Mouse (Mus musculus) forebrain, embryonic 11.5 days (tissue): ENCODE results near the gene Cyren. TPM values are rescaled to one million over a fixed set of nuclear protein-coding genes. Genes with fewer than 3 reads are reported as not detected.

ENCODE experiments used
- ATAC-seq: fragments of 200-750 bp; cut with Nextera tagmentation; replicated peaks from 2 replicates; pipeline ENCODE4 v1.8.0; 2017; ENCODE audit warnings: moderate TSS enrichment; ENCODE audit not compliant: low FRiP score
- DNase-seq: peaks from one replicate; pipeline ENCODE4 v3.0.0-alpha.2; 2017; ENCODE audit warnings: low spot score
- H3K27ac ChIP-seq: fragments of 300-500 bp; sonication (generic); 2 replicates; pipeline ENCODE4 v1.5.1; 2014; ENCODE audit warnings: low read depth, low read length
- H3K27me3 ChIP-seq: fragments of 300-500 bp; sonication (generic); 2 replicates; pipeline ENCODE4 v1.6.1; 2014; ENCODE audit warnings: mild to moderate bottlenecking, low read length, mixed read lengths; ENCODE audit not compliant: control insufficient read depth, insufficient read depth
- H3K36me3 ChIP-seq: fragments of 300-500 bp; sonication (generic); 2 replicates; pipeline ENCODE4 v1.6.1; 2014; ENCODE audit warnings: mild to moderate bottlenecking, low read length, moderate library complexity, mixed read lengths; ENCODE audit not compliant: control insufficient read depth, insufficient read depth
- H3K4me1 ChIP-seq: fragments of 300-500 bp; sonication (generic); replicated peaks from 2 replicates; pipeline ENCODE4 v1.6.1; 2014; ENCODE audit warnings: low read length, mixed read lengths; ENCODE audit not compliant: control insufficient read depth, insufficient read depth
- H3K4me2 ChIP-seq: fragments of 300-500 bp; sonication (generic); 2 replicates; pipeline ENCODE4 v1.6.1; 2014; ENCODE audit warnings: low read depth, mild to moderate bottlenecking, low read length, moderate library complexity, mixed read lengths; ENCODE audit not compliant: severe bottlenecking
- H3K4me3 ChIP-seq: fragments of 300-500 bp; sonication (generic); 2 replicates; pipeline ENCODE4 v1.5.1; 2014; ENCODE audit warnings: low read depth, low read length
- H3K9ac ChIP-seq: fragments of 300-500 bp; sonication (generic); 2 replicates; pipeline ENCODE4 v1.6.1; 2014; ENCODE audit warnings: low read length
- H3K9me3 ChIP-seq: fragments of 300-500 bp; sonication (generic); 2 replicates; pipeline ENCODE4 v1.6.1; 2016; ENCODE audit warnings: low read length, mixed read lengths; ENCODE audit not compliant: control insufficient read depth
- WGBS: fragments of 180-500 bp; shearing (Covaris S2); extraction: QIAGEN DNeasy Blood & Tissue Kit; methylation state at CpG from one replicate; pipeline ENCODE4 v1.1.7; 2014; 5-methylcytosine and 5-hydroxymethylcytosine counted together
- polyA plus RNA-seq: library from polyadenylated mRNA; unstranded; fragments of >200 nt; fragmentation: Nextera tagmentation; extraction: Ambion mirVana; gene quantifications from 2 replicates; pipeline ENCODE4 v1.2.1, GENCODE M21; 2014

The Cyren gene
- polyA plus RNA-seq, 1 experiment from 2014 or later: 13.7 TPM

DNA sequence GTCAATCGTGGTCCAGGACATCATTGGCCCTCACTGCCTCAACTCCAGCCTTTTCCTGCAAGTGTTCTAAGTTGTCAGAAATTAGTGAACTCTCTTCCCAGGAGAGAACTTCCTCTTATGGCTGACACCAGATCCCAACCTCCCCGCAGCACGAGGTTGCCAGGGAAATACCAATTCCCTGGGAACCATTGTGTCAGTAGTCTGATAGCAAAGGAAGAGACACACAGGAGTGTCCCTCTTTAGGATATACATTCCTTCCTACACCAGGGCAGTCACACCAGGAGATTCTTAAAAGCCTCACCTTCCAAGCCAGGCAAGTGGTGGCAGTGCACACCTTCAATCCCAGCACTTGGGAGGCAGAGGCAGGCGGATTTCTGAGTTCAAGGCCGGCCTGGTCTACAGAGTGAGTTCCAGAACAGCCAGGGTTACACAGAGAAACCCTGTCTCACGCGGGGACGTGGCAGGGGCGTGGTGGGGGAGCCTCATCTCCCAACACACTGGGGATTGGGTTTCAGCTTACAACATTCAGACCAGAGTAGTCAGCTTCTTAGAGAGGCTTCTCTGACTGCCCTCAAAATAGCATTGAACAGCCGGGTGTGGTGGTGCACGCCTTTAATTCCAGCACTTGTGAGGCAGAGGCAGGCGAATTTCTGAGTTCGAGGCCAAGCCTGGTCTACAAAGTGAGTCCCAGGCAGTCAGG lies 35.6 kb upstream of the Cyren start:
- H3K4me1 ChIP-seq: no peaks in the 10 kb centered on the region
- ATAC-seq (no peak), DNase-seq (no peak)
- no peak overlapping the region for H3K4me2 ChIP-seq
- H3K27me3 ChIP-seq: no peaks in the 10 kb centered on the region
- no peaks in the 10 kb centered on the region for H3K9me3 ChIP-seq
- no peak overlapping the region for H3K9ac ChIP-seq
- WGBS: 86% methylated on average over 13 of the region's 13 CpGs
- no peak overlapping the region for H3K27ac ChIP-seq
- no peaks in the 10 kb centered on the region; the same call in 1 of the 2 replicates for H3K36me3 ChIP-seq
- no peak overlapping the region for H3K4me3 ChIP-seq

DNA sequence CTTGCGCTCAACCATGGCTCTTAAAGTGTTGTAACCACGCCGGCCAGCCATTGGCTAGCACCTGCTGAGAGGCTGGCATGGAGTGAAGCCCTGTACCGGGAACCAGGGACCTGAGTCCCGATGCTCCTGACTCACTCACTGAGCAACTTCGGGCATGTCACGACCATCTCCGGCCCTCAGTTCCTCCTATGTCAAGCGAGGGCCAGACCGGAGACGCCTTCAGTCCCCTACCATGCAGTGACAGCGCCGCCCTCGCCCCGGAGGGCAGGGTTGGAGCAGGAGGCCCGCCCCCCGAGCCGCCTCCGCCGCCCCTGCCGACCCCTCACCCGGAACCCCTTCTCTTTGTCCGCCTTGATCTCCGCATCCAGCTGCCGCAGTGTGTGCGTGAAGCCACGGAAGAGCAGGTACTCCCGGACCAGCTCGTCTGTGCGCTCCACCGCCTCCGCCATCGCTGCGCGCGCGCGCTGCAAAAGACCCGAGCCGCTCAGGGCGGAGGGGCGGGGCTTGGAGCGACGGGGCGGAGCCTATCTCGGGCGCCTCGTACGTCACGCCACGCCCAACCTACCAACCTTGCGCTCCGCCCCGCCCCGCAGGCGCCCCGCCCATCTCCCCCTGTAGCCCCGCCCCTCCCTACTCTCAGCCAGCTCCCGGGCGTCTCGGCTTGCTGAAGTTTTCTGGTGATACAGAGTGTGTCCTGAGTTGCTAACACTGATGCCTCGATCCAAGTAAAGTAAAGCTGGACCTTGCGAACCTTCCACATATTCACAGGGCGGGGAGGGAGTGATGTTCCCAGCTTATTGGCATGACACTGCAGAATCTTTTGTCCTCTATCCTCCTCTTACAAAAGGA lies 32.7 kb upstream of the Cyren start, which contains the start of gene Wdr91:
Gene Wdr91 (minus strand): TSS at position 506 of the 849 bp plus-strand sequence.
- WGBS: under 1% methylated on average over 49 of the region's 64 CpGs
- H3K4me2 ChIP-seq: peak within 1 kb of the TSS; percentile 58
- DNase-seq (peak; percentile 99), ATAC-seq (peak; percentile 93)
- no peaks in the 10 kb centered on the region for H3K27me3 ChIP-seq
- no peaks in the 10 kb centered on the region for H3K4me1 ChIP-seq
- peak within 1 kb of the TSS; percentile 70 for H3K9ac ChIP-seq
- H3K36me3 ChIP-seq: no peaks in the 10 kb centered on the region; the same call in 1 of the 2 replicates
- H3K9me3 ChIP-seq: no peaks in the 10 kb centered on the region
- peak within 1 kb of the TSS; percentile 63 for H3K4me3 ChIP-seq
- H3K27ac ChIP-seq: peak within 1 kb of the TSS; percentile 50; the same call in 1 of the 2 replicates

DNA sequence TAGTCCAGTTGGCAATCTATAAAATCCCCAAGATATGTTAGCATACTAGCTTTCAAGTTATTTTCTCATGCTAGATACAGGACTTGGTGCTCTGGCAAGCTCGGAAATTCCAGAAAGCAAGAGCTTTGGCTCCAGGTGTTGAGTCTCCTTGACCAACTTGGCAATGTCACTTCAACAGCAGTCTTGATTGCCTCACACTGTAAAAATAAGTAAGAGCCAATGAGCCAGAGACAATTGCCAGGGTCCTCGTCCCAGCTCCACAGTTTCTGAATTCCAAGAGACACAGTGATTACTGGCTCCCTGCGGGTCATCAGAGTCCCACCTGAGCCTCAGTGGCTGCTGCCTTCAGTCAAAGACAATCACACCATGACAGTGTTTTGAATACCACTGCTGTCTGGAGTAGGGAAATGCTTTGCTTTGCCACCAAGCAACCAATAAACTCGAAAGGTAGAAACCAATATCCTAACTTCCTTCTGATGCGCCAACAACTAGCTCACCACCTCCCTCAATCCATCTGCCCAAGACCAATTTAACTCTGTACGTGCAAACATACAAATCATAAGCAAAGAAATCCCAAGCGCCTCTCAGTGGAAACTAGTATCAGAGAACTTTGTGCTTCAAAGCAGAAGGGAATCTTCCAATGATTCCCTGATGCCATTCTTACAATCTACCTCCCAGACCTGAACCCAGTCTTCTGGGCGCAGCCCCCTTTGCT lies 31.9 kb upstream of the Cyren start:
- Histone ChIP-seq H3K27me3 (no peaks in the 10 kb centered on the region), H3K4me3 (peak overlapping the region; percentile 63), H3K36me3 (no peaks in the 10 kb centered on the region; the same call in 1 of the 2 replicates), H3K4me1 (no peaks in the 10 kb centered on the region), H3K9ac (peak overlapping the region; percentile 70), H3K4me2 (peak overlapping the region; percentile 58), H3K9me3 (no peaks in the 10 kb centered on the region), H3K27ac (no peak overlapping the region)
- DNase-seq (no peak), ATAC-seq (no peak)
- WGBS: 49% methylated on average over 8 of the region's 8 CpGs

DNA sequence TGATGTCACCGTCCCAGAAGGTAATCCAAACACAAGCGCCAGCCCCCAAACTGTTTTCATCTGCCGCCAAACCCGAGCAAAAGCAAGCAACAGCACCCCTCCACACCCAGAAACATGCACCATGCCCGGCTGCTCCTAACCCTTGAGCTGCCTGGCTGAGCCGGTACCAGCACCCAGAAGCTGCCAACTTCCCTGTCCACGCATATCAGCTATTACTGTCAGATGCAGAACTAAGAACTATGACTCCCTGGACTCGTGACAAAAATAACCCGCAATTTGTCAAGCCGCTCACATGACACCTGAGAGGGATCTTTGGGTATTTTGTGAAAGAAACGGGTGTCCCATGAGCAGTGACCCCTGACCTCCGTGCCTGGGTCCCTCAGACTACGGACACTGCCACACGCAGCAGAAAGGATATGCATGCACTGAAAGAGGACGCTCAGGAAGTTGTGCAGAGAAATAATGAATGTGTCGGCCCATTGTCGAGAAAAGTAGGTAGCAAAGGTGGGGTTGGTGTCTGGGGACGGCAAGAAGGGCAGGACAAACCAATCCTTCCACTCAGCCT lies 29.9 kb upstream of the Cyren start:
- Histone ChIP-seq H3K9me3 (no peaks in the 10 kb centered on the region), H3K4me3 (no peak overlapping the region), H3K9ac (no peak overlapping the region), H3K4me1 (no peaks in the 10 kb centered on the region), H3K4me2 (no peak overlapping the region), H3K36me3 (no peaks in the 10 kb centered on the region; the same call in 1 of the 2 replicates), H3K27me3 (no peaks in the 10 kb centered on the region), H3K27ac (no peak overlapping the region)
- WGBS: 89% methylated on average over 18 of the region's 18 CpGs
- ATAC-seq (no peak), DNase-seq (no peak)

DNA sequence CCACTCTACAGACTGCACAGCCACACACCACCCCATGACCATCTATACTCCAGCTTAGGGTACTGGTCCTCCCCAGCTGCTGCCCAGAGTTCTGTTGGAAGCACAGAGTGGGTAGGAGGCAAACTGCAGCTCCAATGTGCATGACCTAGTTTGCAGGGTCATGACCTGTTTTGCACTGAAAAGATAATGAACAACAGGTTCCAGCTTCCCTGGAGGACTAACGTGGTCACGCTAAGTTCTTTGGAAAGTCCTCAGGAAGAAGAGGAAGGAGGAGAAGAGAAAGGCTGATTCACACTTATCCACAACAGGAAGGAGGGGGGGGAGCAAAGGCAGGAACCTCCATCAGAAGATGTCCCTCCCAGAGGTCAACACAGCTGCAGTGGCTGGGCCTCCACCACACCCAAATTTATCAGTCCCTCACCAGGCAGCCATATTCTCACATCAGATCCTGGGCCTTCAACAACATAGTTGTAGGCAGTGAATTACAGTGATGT lies 29.3 kb upstream of the Cyren start:
- Histone ChIP-seq H3K9ac (no peak overlapping the region), H3K27ac (no peak overlapping the region), H3K4me2 (no peak overlapping the region), H3K9me3 (no peaks in the 10 kb centered on the region), H3K4me1 (no peaks in the 10 kb centered on the region), H3K4me3 (no peak overlapping the region), H3K36me3 (no peaks in the 10 kb centered on the region; the same call in 1 of the 2 replicates), H3K27me3 (no peaks in the 10 kb centered on the region)
- DNase-seq (no peak), ATAC-seq (no peak)
- WGBS: 82% methylated on average over 2 of the region's 2 CpGs

DNA sequence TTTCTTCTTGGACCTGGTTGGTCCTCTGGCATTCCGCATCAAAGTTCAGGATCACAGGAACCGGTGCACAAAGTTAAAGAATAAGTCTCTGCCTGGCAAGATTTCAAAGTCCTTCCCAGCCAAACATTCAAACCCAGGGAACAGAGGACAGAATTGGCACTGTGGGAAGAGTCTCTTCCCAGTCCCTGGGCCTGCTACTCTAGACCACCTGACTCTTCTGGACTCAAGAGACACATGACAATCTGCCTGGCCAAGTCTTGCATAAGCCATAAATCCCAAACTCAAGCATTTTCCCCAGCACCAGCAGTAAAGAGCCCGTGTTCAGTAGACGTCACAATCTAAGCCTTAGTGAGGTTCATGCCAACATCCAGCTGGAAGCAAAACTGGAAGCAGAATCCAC lies 28.8 kb upstream of the Cyren start:
- H3K36me3 ChIP-seq: no peaks in the 10 kb centered on the region; the same call in 1 of the 2 replicates
- H3K27ac ChIP-seq: no peak overlapping the region
- no peak overlapping the region for H3K4me3 ChIP-seq
- no peak for DNase-seq
- H3K9ac ChIP-seq: no peak overlapping the region
- no peak for ATAC-seq
- H3K4me1 ChIP-seq: no peaks in the 10 kb centered on the region
- WGBS: 91% methylated on average over 4 of the region's 4 CpGs
- no peak overlapping the region for H3K4me2 ChIP-seq
- no peaks in the 10 kb centered on the region for H3K27me3 ChIP-seq
- H3K9me3 ChIP-seq: no peaks in the 10 kb centered on the region

DNA sequence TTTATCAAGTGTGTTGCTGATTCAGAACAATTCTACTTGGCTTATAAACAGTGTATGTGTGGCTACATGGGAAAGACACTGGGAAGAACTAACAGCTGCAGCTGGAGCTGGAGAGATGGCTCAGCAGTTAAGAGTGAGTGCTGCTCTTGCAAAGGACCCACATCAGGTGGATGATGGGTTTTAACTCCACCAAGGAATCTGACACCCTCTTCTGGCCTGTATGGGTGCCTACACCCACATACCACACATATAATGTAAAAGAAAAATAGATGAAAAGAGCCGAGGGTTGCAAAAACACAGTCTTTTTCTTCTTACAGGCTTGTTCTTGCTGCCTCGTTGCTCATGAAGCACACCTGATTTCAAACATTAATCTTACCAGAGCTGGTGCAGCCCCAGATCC lies 28.3 kb upstream of the Cyren start:
- no peak overlapping the region for H3K4me2 ChIP-seq
- no peak overlapping the region for H3K27ac ChIP-seq
- ATAC-seq (no peak), DNase-seq (no peak)
- no peaks in the 10 kb centered on the region for H3K27me3 ChIP-seq
- 76% methylated on average over 2 of the region's 2 CpGs for WGBS
- no peaks in the 10 kb centered on the region for H3K9me3 ChIP-seq
- no peaks in the 10 kb centered on the region; the same call in 1 of the 2 replicates for H3K36me3 ChIP-seq
- no peak overlapping the region for H3K4me3 ChIP-seq
- no peaks in the 10 kb centered on the region for H3K4me1 ChIP-seq
- no peak overlapping the region for H3K9ac ChIP-seq

DNA sequence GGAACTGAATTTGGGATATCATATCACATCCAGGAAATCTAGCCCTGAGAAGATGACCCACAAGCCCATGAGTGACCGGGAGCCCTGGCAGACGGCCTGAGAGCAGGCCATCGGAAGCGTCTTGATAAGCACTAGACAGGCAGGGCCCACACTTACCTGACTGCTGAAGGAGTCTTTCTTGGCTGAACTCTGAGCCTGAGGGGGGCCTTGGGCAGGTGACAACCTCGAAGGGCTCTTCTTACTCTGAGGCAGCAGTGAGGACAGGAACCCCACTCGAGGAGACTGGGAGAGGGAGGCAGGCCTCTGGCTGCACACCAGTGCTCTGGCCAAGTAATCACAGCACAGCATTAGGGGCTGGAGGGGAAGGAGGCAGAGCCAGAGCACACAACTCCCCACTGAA lies 26.5 kb upstream of the Cyren start:
- DNase-seq (no peak), ATAC-seq (no peak)
- Histone ChIP-seq H3K4me2 (no peak overlapping the region), H3K4me3 (no peak overlapping the region), H3K4me1 (no peaks in the 10 kb centered on the region), H3K27ac (no peak overlapping the region), H3K9me3 (no peaks in the 10 kb centered on the region), H3K36me3 (no peaks in the 10 kb centered on the region; the same call in 1 of the 2 replicates), H3K9ac (no peak overlapping the region), H3K27me3 (no peaks in the 10 kb centered on the region)
- 87% methylated on average over 6 of the region's 6 CpGs for WGBS
